Mouse (Mus musculus): ENCODE measurements around the gene 9930111J21Rik1.
"Not testable (repeated sequence)": the region's sequence is repeated elsewhere in the genome, so short reads cannot be mapped to it uniquely, and the experiment has no call there.

DNA sequence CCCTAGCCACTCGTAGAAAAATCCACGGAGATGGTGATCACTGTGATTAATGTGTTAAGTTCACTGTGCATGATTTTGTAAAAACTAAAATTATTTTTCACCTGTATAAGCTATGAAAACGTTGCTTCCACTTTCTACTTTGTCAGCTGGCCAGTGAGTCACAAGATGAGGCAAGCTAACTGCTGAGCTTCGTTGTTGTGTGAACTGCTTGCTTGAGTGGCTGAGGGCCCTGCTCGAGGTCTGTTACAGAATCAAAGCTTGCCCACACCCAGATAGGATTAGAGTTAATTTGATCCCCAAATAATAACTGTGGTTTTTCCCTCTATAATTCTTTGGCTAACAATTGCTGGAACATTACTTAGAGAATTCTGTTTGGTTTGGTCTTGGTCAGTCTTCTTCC, 854 bp upstream of the 9930111J21Rik1 start:
- not testable (repeated sequence) for TF ChIP-seq CTCF (IDR thresholded peaks at IDR 0.05; ENCODE audit: extremely low read depth, insufficient read length, insufficient replicate concordance, low read depth, low read length); POLR2A (IDR thresholded peaks at IDR 0.05; ENCODE audit: low read depth, low read length)
